Mouse (Mus musculus) heart, adult 2 months (tissue): ENCODE results near the gene Dolk.
A peak's percentile ranks its signal among the peaks of the same experiment; 100 is the strongest.

ENCODE experiments used
- CTCF ChIP-seq: fragments of 200-600 bp; IDR thresholded peaks from 2 replicates; pipeline ENCODE4 v1.8.1; 2022; ENCODE audit warnings: antibody characterized with exemption, mild to moderate bottlenecking, moderate library complexity
- EP300 ChIP-seq: fragments of 200-500 bp; IDR thresholded peaks from 2 replicates; pipeline ENCODE4 v1.6.1; 2011; ENCODE audit warnings: low read depth, low read length, control low read depth; ENCODE audit not compliant: insufficient read depth
- POLR2A ChIP-seq: fragments of 200-500 bp; IDR thresholded peaks from 2 replicates; pipeline ENCODE4 v1.6.1; 2011; ENCODE audit warnings: mild to moderate bottlenecking, low read depth, low read length, control low read depth; ENCODE audit not compliant: insufficient read depth

DNA sequence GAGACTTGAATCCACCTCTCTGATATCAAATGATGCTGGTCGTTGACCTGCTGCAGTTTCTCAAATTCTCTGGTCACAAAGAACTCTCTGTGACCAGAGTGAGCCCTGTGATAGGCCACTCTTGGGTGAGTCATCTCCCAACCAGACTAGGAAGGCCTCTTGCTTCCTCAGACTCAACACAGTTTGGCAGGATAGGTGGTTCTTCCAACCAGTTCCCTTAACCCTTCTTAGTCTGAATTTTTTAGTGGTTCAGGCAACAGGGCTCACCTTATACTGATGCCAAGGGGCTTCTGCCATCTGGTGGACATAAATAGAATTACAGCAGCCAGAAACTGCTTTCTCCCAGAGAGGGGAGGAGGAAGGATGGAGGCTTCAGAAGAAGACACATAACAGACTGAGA, 16.0 kb downstream of the Dolk start:
- peak; percentile 99; the same call in 1 of the 2 replicates for TF ChIP-seq CTCF
- TF ChIP-seq EP300 = peak; percentile 75; the same call in 1 of the 2 replicates
- peak; percentile 72 for TF ChIP-seq POLR2A
